In the genomic region with DNA sequence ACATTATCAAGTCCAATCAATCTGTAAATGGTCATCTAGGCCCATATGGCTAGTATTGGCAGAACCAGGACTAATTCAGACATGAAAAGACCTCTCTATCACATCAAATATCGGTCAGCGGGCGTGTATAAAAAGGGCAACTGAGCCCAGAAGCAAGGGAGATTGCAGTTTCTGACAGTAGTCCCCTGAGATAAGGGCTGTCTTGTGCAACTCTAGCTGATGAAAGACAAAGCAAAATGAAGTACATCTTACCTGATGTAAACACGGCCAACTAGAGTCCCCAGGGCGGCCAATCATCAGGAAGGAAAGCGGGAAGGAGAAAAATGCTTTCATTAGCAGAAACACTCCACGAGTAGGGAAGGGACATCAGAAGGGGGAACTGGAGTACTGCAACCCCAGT, we compare ENCODE assay signal across 22 mouse cellular contexts.
"Had no signal": no experiment of that assay in that cellular context is flagged by ENCODE, and none has a peak within 500 bp of the region (broad histone marks: within the 10 kb centered on the region; RNA-seq: fewer than 3 reads in every experiment).

No protein-coding gene starts in this region.

- H3K9me3 ChIP-seq: heart, embryonic 10.5 days; heart, embryonic 12.5 days; hindbrain, embryonic 13.5 days; hindbrain, embryonic 15.5 days; kidney, embryonic 15.5 days; limb, embryonic 13.5 days; limb, embryonic 15.5 days; liver, embryonic 13.5 days; liver, embryonic 15.5 days had no signal

- DNase-seq: gastrocnemius, postnatal 14 days; gastrocnemius, postnatal 36 days; heart, adult 18-20 months; heart, postnatal 10 days; kidney, adult 11 months; kidney, adult 9 months; kidney, postnatal 14 days; kidney, postnatal 36 days; layer of hippocampus, adult 9-11 months; layer of hippocampus, postnatal 36 days; left cerebral cortex, postnatal 4 days; liver, embryonic 13.5 days had no signal

- H3K4me1 ChIP-seq: heart, embryonic 10.5 days; heart, embryonic 12.5 days; hindbrain, embryonic 13.5 days; hindbrain, embryonic 15.5 days; kidney, embryonic 15.5 days; limb, embryonic 13.5 days; limb, embryonic 15.5 days; liver, embryonic 13.5 days had no signal

- ATAC-seq: hindbrain, postnatal 0 days had no signal

- H3K4me2 ChIP-seq: heart, embryonic 12.5 days; hindbrain, embryonic 13.5 days; hindbrain, embryonic 15.5 days; kidney, embryonic 15.5 days; limb, embryonic 13.5 days; limb, embryonic 15.5 days; liver, embryonic 13.5 days; liver, embryonic 15.5 days had no signal

- H3K27ac ChIP-seq: heart, embryonic 10.5 days; hindbrain, embryonic 13.5 days; hindbrain, embryonic 15.5 days; hindbrain, postnatal 0 days; kidney, embryonic 15.5 days; kidney, postnatal 0 days; limb, embryonic 13.5 days; limb, embryonic 15.5 days; liver, embryonic 13.5 days; liver, embryonic 15.5 days had no signal

- H3K9ac ChIP-seq: heart, embryonic 12.5 days; hindbrain, embryonic 13.5 days; hindbrain, embryonic 15.5 days; kidney, embryonic 15.5 days; limb, embryonic 13.5 days; limb, embryonic 15.5 days; liver, embryonic 13.5 days; liver, embryonic 15.5 days had no signal

- H3K27me3 ChIP-seq: heart, embryonic 12.5 days; hindbrain, embryonic 13.5 days; hindbrain, embryonic 15.5 days; kidney, embryonic 15.5 days; limb, embryonic 13.5 days; limb, embryonic 15.5 days; liver, embryonic 13.5 days; liver, embryonic 15.5 days had no signal

- H3K4me3 ChIP-seq: heart, embryonic 10.5 days; heart, embryonic 12.5 days; hindbrain, embryonic 13.5 days; hindbrain, embryonic 15.5 days; kidney, embryonic 15.5 days; limb, embryonic 13.5 days; limb, embryonic 15.5 days; liver, embryonic 13.5 days; liver, embryonic 15.5 days had no signal
